Mouse (Mus musculus) thymus, adult 2 months (tissue): ENCODE data around the gene Diaph3.

Experiments
- CTCF ChIP-seq: fragments of 200-500 bp; IDR thresholded peaks from 2 replicates; pipeline ENCODE4 v1.5.1; 2012; ENCODE audit warnings: mild to moderate bottlenecking, control low read depth, low read length, moderate library complexity, borderline replicate concordance; ENCODE audit not compliant: control insufficient read depth, poor library complexity, insufficient read depth; ENCODE audit errors: extremely low read depth
- POLR2A ChIP-seq: fragments of 200-500 bp; IDR thresholded peaks from 2 replicates; pipeline ENCODE4 v1.6.1; 2012; ENCODE audit warnings: mild to moderate bottlenecking, low read length, control low read depth, moderate library complexity; ENCODE audit not compliant: control insufficient read depth, poor library complexity, insufficient read depth; ENCODE audit errors: extremely low read depth

DNA sequence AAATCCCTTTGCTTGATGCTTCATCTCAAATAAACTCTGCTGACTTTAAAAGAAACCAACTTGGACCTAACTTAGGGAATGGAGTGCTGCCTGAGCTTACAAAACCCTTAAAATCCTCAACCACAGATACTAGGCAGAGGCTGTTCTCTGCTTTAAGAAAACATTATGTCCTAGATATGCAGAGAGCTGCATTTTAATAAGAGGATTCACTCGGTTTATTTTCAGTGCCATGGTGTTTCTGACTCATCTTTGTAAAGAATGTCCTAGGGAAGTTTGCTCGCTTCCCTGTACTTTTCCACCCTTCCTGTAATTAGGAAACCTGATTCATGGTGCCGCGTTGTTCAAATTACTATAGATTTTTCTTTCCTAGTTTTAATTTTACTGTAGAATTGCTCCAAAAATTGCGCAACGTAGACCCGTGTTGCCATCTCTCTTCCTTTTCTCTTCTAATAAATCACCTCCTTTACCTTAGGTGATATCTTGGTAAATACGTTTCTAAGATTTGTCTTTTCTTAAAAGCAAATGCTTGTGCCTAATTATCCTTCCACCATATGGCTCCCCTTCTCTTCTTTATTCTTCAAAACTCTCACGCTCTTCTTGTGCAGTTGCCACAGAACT is 14.7 kb upstream of the Diaph3 start:
- TF ChIP-seq CTCF (no peak), POLR2A (no peak)
